Mouse (Mus musculus) liver, embryonic 14.5 days (tissue): ENCODE data around the gene G6pc. TPM values are rescaled to one million over a fixed set of nuclear protein-coding genes. Genes with fewer than 3 reads are reported as not detected.

Experiments
- ATAC-seq: fragments of 200-750 bp; cut with Nextera tagmentation; 2 replicates; pipeline ENCODE4 v1.8.0; 2017; ENCODE audit warnings: moderate number of reproducible peaks, mild to moderate bottlenecking, moderate library complexity; ENCODE audit not compliant: insufficient read depth
- DNase-seq, 3 experiments: peaks; one replicate each; pipeline ENCODE4 v3.0.0-alpha.2; 2012 to 2013; ENCODE audit warnings: low read depth in 3 of 3, low spot score in 3 of 3
- H3K27ac ChIP-seq: fragments of 300-500 bp; sonication (generic); 2 replicates; pipeline ENCODE4 v1.5.1; 2014; ENCODE audit warnings: moderate library complexity, mild to moderate bottlenecking, control low read depth, inconsistent platforms
- H3K27me3 ChIP-seq: fragments of 300-500 bp; sonication (generic); 2 replicates; pipeline ENCODE4 v1.6.1; 2014; ENCODE audit warnings: mild to moderate bottlenecking, low read length, moderate library complexity; ENCODE audit not compliant: control insufficient read depth, insufficient read depth
- H3K36me3 ChIP-seq: fragments of 300-500 bp; sonication (generic); replicated peaks from 2 replicates; pipeline ENCODE4 v1.6.1; 2014; ENCODE audit warnings: low read depth; ENCODE audit not compliant: control insufficient read depth, insufficient read depth
- H3K4me1 ChIP-seq, 2 experiments: fragments of 200-500 bp in 1 of 2; fragments of 300-500 bp in 1 of 2; sonication (generic) in 1 of 2; replicated peaks; 2 replicates each; pipeline ENCODE4 v1.6.1; 2012 to 2014; ENCODE audit warnings: antibody characterized with exemption in 1 of 2, inconsistent platforms in 1 of 2, low read length in 1 of 2; ENCODE audit not compliant: control insufficient read depth in 2 of 2, insufficient read depth in 2 of 2
- H3K4me2 ChIP-seq: fragments of 300-500 bp; sonication (generic); 2 replicates; pipeline ENCODE4 v1.6.1; 2014; ENCODE audit warnings: low read depth, mild to moderate bottlenecking, control low read depth, moderate library complexity
- H3K4me3 ChIP-seq, 2 experiments: fragments of 200-500 bp in 1 of 2; fragments of 300-500 bp in 1 of 2; sonication (generic) in 1 of 2; 2 replicates each; pipeline ENCODE4 v1.5.1; 2012 to 2014; ENCODE audit warnings: low read depth in 2 of 2, low read length in 2 of 2, mild to moderate bottlenecking in 2 of 2, control low read depth in 1 of 2, inconsistent platforms in 1 of 2, moderate library complexity in 1 of 2; ENCODE audit not compliant: insufficient read depth in 1 of 2
- H3K9ac ChIP-seq: fragments of 300-500 bp; sonication (generic); replicated peaks from 2 replicates; pipeline ENCODE4 v1.6.1; 2014; ENCODE audit warnings: mild to moderate bottlenecking, control low read depth, moderate library complexity
- H3K9me3 ChIP-seq: fragments of 300-500 bp; sonication (generic); 2 replicates; pipeline ENCODE4 v1.6.1; 2016; ENCODE audit warnings: low read length, mixed read lengths; ENCODE audit not compliant: control insufficient read depth
- CTCF ChIP-seq: IDR thresholded peaks from 2 replicates; pipeline ENCODE4 v1.5.1; 2016; ENCODE audit warnings: antibody characterized with exemption, low read depth, control low read depth
- EP300 ChIP-seq: IDR thresholded peaks from 2 replicates; pipeline ENCODE4 v1.6.1; 2016; ENCODE audit warnings: antibody characterized with exemption, low read depth
- WGBS: fragments of 180-500 bp; shearing (Covaris S2); extraction: QIAGEN DNeasy Blood & Tissue Kit; methylation state at CpG from one replicate; pipeline ENCODE4 v1.1.7; 2014; ENCODE audit not compliant: insufficient replicate concordance; 5-methylcytosine and 5-hydroxymethylcytosine counted together
- polyA plus RNA-seq, 2 experiments: library from polyadenylated mRNA; depleted of rRNA in 1 of 2; stranded (reverse) in 1 of 2; unstranded in 1 of 2; fragments of >200 nt; fragmentation: Nextera tagmentation in 1 of 2; extraction: Ambion mirVana in 1 of 2; gene quantifications; 2 replicates each; pipeline versions ENCODE4 v1.2.1 to v1.2.3; 2012 to 2014

The G6pc gene
- polyA plus RNA-seq, 2 experiments: 0.02 to 0.04 TPM

GRCm38 (mm10) chr11:101418991-101419390, 51.6 kb downstream of the G6pc start:
- no peaks in the 10 kb centered on the region; the same call in 1 of the 2 replicates for H3K36me3 ChIP-seq
- TF ChIP-seq CTCF: no peak
- no peak overlapping the region for H3K4me3 ChIP-seq
- peaks cover 0 to 6% of the 10 kb centered on the region in 2 experiments; a peak in 3 of 4 replicates for H3K4me1 ChIP-seq
- no peak overlapping the region for H3K9ac ChIP-seq
- no peak overlapping the region for H3K27ac ChIP-seq
- no peak overlapping the region for H3K4me2 ChIP-seq
- DNase-seq (no peak), ATAC-seq (no peak)
- WGBS: 59% methylated on average over 6 of the region's 6 CpGs
- no peaks in the 10 kb centered on the region for H3K27me3 ChIP-seq
- no peaks in the 10 kb centered on the region for H3K9me3 ChIP-seq

GRCm38 (mm10) chr11:101419610-101420009, 52.2 kb downstream of the G6pc start:
- H3K27ac ChIP-seq: no peak overlapping the region
- ATAC-seq: no peak
- no peak for TF ChIP-seq EP300
- TF ChIP-seq CTCF: peak; percentile 45
- no peaks in the 10 kb centered on the region for H3K36me3 ChIP-seq
- H3K4me2 ChIP-seq: no peak overlapping the region
- 38% methylated on average over 3 of the region's 3 CpGs for WGBS
- peaks cover 0 to 12% of the 10 kb centered on the region in 2 experiments; a peak in 3 of 4 replicates for H3K4me1 ChIP-seq
- H3K27me3 ChIP-seq: no peaks in the 10 kb centered on the region
- H3K9me3 ChIP-seq: no peaks in the 10 kb centered on the region
- H3K9ac ChIP-seq: no peak overlapping the region
- no peak overlapping the region for H3K4me3 ChIP-seq
- DNase-seq: no peak

GRCm38 (mm10) chr11:101420148-101420547, 52.8 kb downstream of the G6pc start:
- Histone ChIP-seq H3K27me3 (no peaks in the 10 kb centered on the region), H3K9ac (no peak overlapping the region), H3K4me1 (peaks cover 0 to 12% of the 10 kb centered on the region in 2 experiments; a peak in 3 of 4 replicates), H3K27ac (no peak overlapping the region), H3K9me3 (no peaks in the 10 kb centered on the region), H3K4me2 (no peak overlapping the region), H3K36me3 (no peaks in the 10 kb centered on the region), H3K4me3 (no peak overlapping the region)
- WGBS: 62% methylated on average over 5 of the region's 5 CpGs
- DNase-seq: no peak
- no peak for ATAC-seq
- TF ChIP-seq EP300: no peak
- no peak for TF ChIP-seq CTCF

GRCm38 (mm10) chr11:101424105-101424851, 56.9 kb downstream of the G6pc start, which contains the start of gene Gm27029:
Gene Gm27029, minus strand, starts transcription at chr11:101424796.
- no peaks in the 10 kb centered on the region for H3K9me3 ChIP-seq
- peak within 1 kb of the TSS; percentile 39 for H3K27ac ChIP-seq
- H3K36me3 ChIP-seq: no peaks in the 10 kb centered on the region
- no peaks in the 10 kb centered on the region for H3K27me3 ChIP-seq
- H3K4me2 ChIP-seq: peak within 1 kb of the TSS; percentile 99
- WGBS: 9% methylated on average over 23 of the region's 23 CpGs
- ATAC-seq (no peak), DNase-seq (no peak)
- no peak for TF ChIP-seq EP300
- TF ChIP-seq CTCF: no peak
- H3K4me1 ChIP-seq: peaks cover 11 to 15% of the 10 kb centered on the region in 2 experiments
- peak within 1 kb of the TSS; percentile 82 for H3K9ac ChIP-seq
- peak within 1 kb of the TSS; percentile 79 to 98 for H3K4me3 ChIP-seq

- H3K27me3 ChIP-seq: no peaks in the 10 kb centered on the region
- H3K27ac ChIP-seq: peak within 1 kb of the TSS; percentile 39
- DNase-seq (peak; percentile 89 to 92 (median 90)), ATAC-seq (peak; percentile 89)
- H3K4me2 ChIP-seq: peak within 1 kb of the TSS; percentile 99
- H3K9ac ChIP-seq: peak within 1 kb of the TSS; percentile 82
- WGBS: under 1% methylated on average over 81 of the region's 81 CpGs
- peak within 1 kb of the TSS; percentile 79 to 98 for H3K4me3 ChIP-seq
- H3K4me1 ChIP-seq: peaks cover 11 to 15% of the 10 kb centered on the region in 2 experiments
- no peaks in the 10 kb centered on the region for H3K9me3 ChIP-seq
- no peak for TF ChIP-seq EP300
- TF ChIP-seq CTCF: peak; percentile 81
- H3K36me3 ChIP-seq: peaks cover 1% of the 10 kb centered on the region
These were observed 57.8 kb downstream of the G6pc start, which contains the start of the genes Rundc1 and Ptges3l for GRCm38 (mm10) chr11:101424925-101425813. Gene Rundc1, plus strand, starts transcription at chr11:101425085. Gene Ptges3l, minus strand, starts transcription at chr11:101425333.
